Mouse (Mus musculus): ENCODE results near the gene Slc16a6. TPM values are rescaled to one million over a fixed set of nuclear protein-coding genes. Genes with fewer than 3 reads are reported as not detected.

The Slc16a6 gene
- polyA plus RNA-seq, 1 experiment from 2014 or later = 5.9 TPM

- Histone ChIP-seq H3K4me1 (ENCODE audit: insufficient read depth) (no peaks in the 10 kb centered on the region), H3K27ac (ENCODE audit: low read depth) (peak overlapping the region; percentile 69), H3K4me3 (ENCODE audit: low read depth, low read length) (peak overlapping the region; percentile 56), H3K9me3 (ENCODE audit: low read depth, low read length) (no peaks in the 10 kb centered on the region), H3K9ac (peak overlapping the region; percentile 65), H3K4me2 (peak overlapping the region; percentile 87), H3K27me3 (ENCODE audit: insufficient read depth, low read length) (no peaks in the 10 kb centered on the region), H3K36me3 (ENCODE audit: insufficient read depth) (peaks cover 29% of the 10 kb centered on the region)
- WGBS = 1% methylated on average over 32 of the region's 32 CpGs
- DNase-seq (peak; percentile 86), ATAC-seq (ENCODE audit: insufficient read depth) (peak; percentile 71)
- TF ChIP-seq CTCF (IDR thresholded peaks at IDR 0.05; ENCODE audit: low read depth) = no peak
Measured at GRCm38 (mm10) chr11:109439829-109440340, 33.5 kb downstream of the Slc16a6 start.

DNA sequence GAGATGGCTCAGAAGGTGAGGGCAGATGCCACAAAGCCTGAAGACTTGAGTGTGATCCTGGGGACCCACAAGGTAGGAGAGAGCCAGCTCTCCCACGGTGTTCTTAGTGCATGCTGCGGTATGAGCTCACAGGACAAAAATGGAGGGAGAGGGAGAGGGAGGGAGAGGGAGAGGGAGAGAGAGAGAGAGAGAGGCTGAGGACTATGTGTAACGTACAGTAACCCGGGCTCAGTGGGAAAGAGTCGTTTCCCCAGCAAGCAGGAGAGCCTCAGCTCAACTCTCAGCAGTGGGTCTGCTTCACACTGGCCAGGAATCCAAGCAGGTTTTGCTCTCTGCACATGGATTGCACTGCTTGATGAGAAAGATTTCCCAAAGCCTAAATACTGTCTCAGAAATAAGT is 34.2 kb downstream of the Slc16a6 start:
- Histone ChIP-seq H3K27ac (ENCODE audit: low read depth) (peak overlapping the region; percentile 69; the same call in 1 of the 2 replicates), H3K27me3 (ENCODE audit: insufficient read depth, low read length) (no peaks in the 10 kb centered on the region), H3K4me1 (ENCODE audit: insufficient read depth) (no peaks in the 10 kb centered on the region), H3K4me3 (ENCODE audit: low read depth, low read length) (peak overlapping the region; percentile 56), H3K36me3 (ENCODE audit: insufficient read depth) (peaks cover 36% of the 10 kb centered on the region), H3K9me3 (ENCODE audit: low read depth, low read length) (no peaks in the 10 kb centered on the region), H3K9ac (peak overlapping the region; percentile 65; the same call in 1 of the 2 replicates), H3K4me2 (peak overlapping the region; percentile 87)
- no peak for TF ChIP-seq CTCF (IDR thresholded peaks at IDR 0.05; ENCODE audit: low read depth)
- ATAC-seq (ENCODE audit: insufficient read depth) (peak; percentile 64), DNase-seq (peak; percentile 39)
- 15% methylated on average over 5 of the region's 5 CpGs for WGBS

- Histone ChIP-seq H3K27me3 (ENCODE audit: insufficient read depth, low read length) (no peaks in the 10 kb centered on the region), H3K4me3 (ENCODE audit: low read depth, low read length) (no peak overlapping the region), H3K36me3 (ENCODE audit: insufficient read depth) (peaks cover 43% of the 10 kb centered on the region), H3K4me2 (no peak overlapping the region), H3K9ac (no peak overlapping the region), H3K9me3 (ENCODE audit: low read depth, low read length) (no peaks in the 10 kb centered on the region), H3K4me1 (ENCODE audit: insufficient read depth) (no peaks in the 10 kb centered on the region), H3K27ac (ENCODE audit: low read depth) (no peak overlapping the region)
- WGBS = 43% methylated on average over 8 of the region's 8 CpGs
- no peak for ATAC-seq (ENCODE audit: insufficient read depth)
- DNase-seq = no peak
- no peak for TF ChIP-seq CTCF (IDR thresholded peaks at IDR 0.05; ENCODE audit: low read depth)
Measured at GRCm38 (mm10) chr11:109436889-109437288, 36.5 kb downstream of the Slc16a6 start.

GRCm38 (mm10) chr11:109434233-109434798 is 39.1 kb downstream of the Slc16a6 start:
- H3K9me3 ChIP-seq (ENCODE audit: low read depth, low read length) = no peaks in the 10 kb centered on the region
- no peak overlapping the region for H3K27ac ChIP-seq (ENCODE audit: low read depth)
- H3K4me1 ChIP-seq (ENCODE audit: insufficient read depth) = no peaks in the 10 kb centered on the region
- H3K27me3 ChIP-seq (ENCODE audit: insufficient read depth, low read length) = no peaks in the 10 kb centered on the region
- TF ChIP-seq CTCF (IDR thresholded peaks at IDR 0.05; ENCODE audit: low read depth) = no peak
- ATAC-seq (ENCODE audit: insufficient read depth) = no peak
- no peak for DNase-seq
- H3K4me3 ChIP-seq (ENCODE audit: low read depth, low read length) = no peak overlapping the region
- H3K36me3 ChIP-seq (ENCODE audit: insufficient read depth) = peaks cover 63% of the 10 kb centered on the region
- H3K4me2 ChIP-seq = no peak overlapping the region
- WGBS = 86% methylated on average over 16 of the region's 16 CpGs
- H3K9ac ChIP-seq = no peak overlapping the region

- Histone ChIP-seq H3K4me2 (peak overlapping the region; percentile 74; the same call in 1 of the 2 replicates), H3K27me3 (ENCODE audit: insufficient read depth, low read length) (no peaks in the 10 kb centered on the region), H3K27ac (ENCODE audit: low read depth) (no peak overlapping the region), H3K36me3 (ENCODE audit: insufficient read depth) (peaks cover 31% of the 10 kb centered on the region), H3K9me3 (ENCODE audit: low read depth, low read length) (no peaks in the 10 kb centered on the region), H3K4me1 (ENCODE audit: insufficient read depth) (no peaks in the 10 kb centered on the region), H3K4me3 (ENCODE audit: low read depth, low read length) (no peak overlapping the region), H3K9ac (no peak overlapping the region)
- no peak for ATAC-seq (ENCODE audit: insufficient read depth)
- no peak for TF ChIP-seq CTCF (IDR thresholded peaks at IDR 0.05; ENCODE audit: low read depth)
- DNase-seq = no peak
- 96% methylated on average over 5 of the region's 5 CpGs for WGBS
Measured at GRCm38 (mm10) chr11:109427353-109427752, 46.0 kb downstream of the Slc16a6 start.

- Histone ChIP-seq H3K36me3 (ENCODE audit: insufficient read depth) (peaks cover 28% of the 10 kb centered on the region), H3K27ac (ENCODE audit: low read depth) (peak overlapping the region; percentile 89), H3K4me1 (ENCODE audit: insufficient read depth) (no peaks in the 10 kb centered on the region), H3K4me2 (peak overlapping the region; percentile 74), H3K9ac (peak overlapping the region; percentile 69), H3K4me3 (ENCODE audit: low read depth, low read length) (peak overlapping the region; percentile 66), H3K9me3 (ENCODE audit: low read depth, low read length) (no peaks in the 10 kb centered on the region), H3K27me3 (ENCODE audit: insufficient read depth, low read length) (no peaks in the 10 kb centered on the region)
- no peak for TF ChIP-seq CTCF (IDR thresholded peaks at IDR 0.05; ENCODE audit: low read depth)
- WGBS = 0% methylated on average over 11 of the region's 11 CpGs
- DNase-seq = no peak
- no peak for ATAC-seq (ENCODE audit: insufficient read depth)
Measured at GRCm38 (mm10) chr11:109426272-109426586, 47.2 kb downstream of the Slc16a6 start.

- ATAC-seq (ENCODE audit: insufficient read depth) (peak; percentile 97), DNase-seq (peak; percentile 99)
- Histone ChIP-seq H3K9me3 (ENCODE audit: low read depth, low read length) (no peaks in the 10 kb centered on the region), H3K27me3 (ENCODE audit: insufficient read depth, low read length) (no peaks in the 10 kb centered on the region), H3K9ac (peak within 1 kb of the TSS; percentile 69), H3K4me1 (ENCODE audit: insufficient read depth) (no peaks in the 10 kb centered on the region), H3K27ac (ENCODE audit: low read depth) (peak within 1 kb of the TSS; percentile 89), H3K4me3 (ENCODE audit: low read depth, low read length) (peak within 1 kb of the TSS; percentile 66), H3K4me2 (peak within 1 kb of the TSS; percentile 74), H3K36me3 (ENCODE audit: insufficient read depth) (peaks cover 24% of the 10 kb centered on the region)
- WGBS = under 1% methylated on average over 65 of the region's 65 CpGs
- TF ChIP-seq CTCF (IDR thresholded peaks at IDR 0.05; ENCODE audit: low read depth) = peak; percentile 89
Measured at GRCm38 (mm10) chr11:109425392-109426271, 47.8 kb downstream of the Slc16a6 start, which contains the start of gene Amz2. Gene Amz2, plus strand, starts transcription at chr11:109425946.

Data from lung, embryonic 14.5 days (tissue).